ENCODE assay signal across 8 mouse cellular contexts in the genomic region with DNA sequence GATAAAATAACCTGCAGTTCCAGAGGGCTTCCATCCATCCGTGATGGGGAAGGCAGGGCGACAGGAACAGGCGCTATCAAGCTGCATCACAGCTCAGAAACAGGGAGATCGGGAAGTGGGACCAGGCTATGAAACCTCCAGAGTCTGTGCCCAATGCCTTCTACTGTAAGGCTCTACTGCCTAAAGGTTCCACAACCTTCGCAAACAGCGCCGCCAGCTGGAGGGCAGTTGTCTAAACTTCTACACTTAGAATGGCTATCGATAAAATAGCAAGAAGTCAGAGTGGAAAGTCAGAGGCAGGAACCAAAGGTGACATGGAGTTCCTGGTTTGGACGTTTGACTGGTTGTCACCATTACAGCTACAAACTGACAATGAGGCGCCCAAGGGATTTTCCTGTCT. TPM values are rescaled to one million over a fixed set of nuclear protein-coding genes. Genes with fewer than 3 reads are reported as not detected.
DNase-seq lines count a peak whose midpoint lies in the region; ATAC-seq lines count a peak whose summit lies in the region.

No protein-coding gene starts in this region.

- H3K36me3 ChIP-seq in midbrain, embryonic 10.5 days = peaks cover 23% of the 10 kb centered on the region
- peaks cover 5% of the 10 kb centered on the region; the same call in 1 of the 2 replicates for H3K36me3 ChIP-seq in midbrain, embryonic 15.5 days (replicated peaks)
- H3K36me3 ChIP-seq in intestine, embryonic 15.5 days = peaks cover 12% of the 10 kb centered on the region; the same call in 1 of the 2 replicates

- DNase-seq in midbrain, embryonic 10.5 days (ENCODE audit: low spot score) = peak; percentile 62
- DNase-seq in cerebellum, postnatal 14 days = peak; percentile 62 to 87
- peak; percentile 26 to 50 for DNase-seq in gastrocnemius, adult 8-10 months (ENCODE audit: low spot score in 2 of 2)
- DNase-seq in left cerebral cortex, postnatal 36 days (ENCODE audit: low spot score in 2 of 2) = peak; percentile 31 to 47
- DNase-seq in mesoderm, embryonic 11.5 days (ENCODE audit: low read depth, low spot score) = peak; percentile 43
- DNase-seq in spleen, postnatal 36 days (ENCODE audit: low spot score in 2 of 2) = peak; percentile 71 to 72

- H3K27ac ChIP-seq in midbrain, embryonic 10.5 days (replicated peaks) = peak overlapping the region; percentile 90; the same call in 1 of the 2 replicates
- H3K27ac ChIP-seq in midbrain, embryonic 15.5 days = no peak overlapping the region
- no peak overlapping the region for H3K27ac ChIP-seq in intestine, embryonic 15.5 days

- 29% methylated on average over 10 of the region's 10 CpGs for WGBS in midbrain, embryonic 10.5 days
- WGBS in midbrain, embryonic 15.5 days = 32% methylated on average over 10 of the region's 10 CpGs
- 24% methylated on average over 10 of the region's 10 CpGs for WGBS in intestine, embryonic 15.5 days

- no peak overlapping the region for H3K9ac ChIP-seq in midbrain, embryonic 15.5 days
- H3K9ac ChIP-seq in intestine, embryonic 15.5 days = peak overlapping the region; percentile 3; the same call in 1 of the 2 replicates

- H3K4me3 ChIP-seq in midbrain, embryonic 10.5 days = peak overlapping the region; percentile 21; the same call in 1 of the 2 replicates
- no peak overlapping the region for H3K4me3 ChIP-seq in midbrain, embryonic 15.5 days
- 0 out of 2 replicates have a peak overlapping the region, but pooled peaks have one; percentile 6 for H3K4me3 ChIP-seq in intestine, embryonic 15.5 days (replicated peaks)

- H3K9me3 ChIP-seq in midbrain, embryonic 10.5 days (replicated peaks) = no peaks in the 10 kb centered on the region
- no peaks in the 10 kb centered on the region for H3K9me3 ChIP-seq in midbrain, embryonic 15.5 days
- H3K9me3 ChIP-seq in intestine, embryonic 15.5 days = no peaks in the 10 kb centered on the region

- intact Hi-C loops in left cerebral cortex, postnatal 36 days (cut with DNase I) = loop anchor here (5.0 kb wide), 1 partner anchor 33 kb away; a partner anchor contains a TSS

- H3K27me3 ChIP-seq in midbrain, embryonic 10.5 days (ENCODE audit: low read depth, poor library complexity, severe bottlenecking) = no peaks in the 10 kb centered on the region
- H3K27me3 ChIP-seq in midbrain, embryonic 15.5 days (replicated peaks) = no peaks in the 10 kb centered on the region
- H3K27me3 ChIP-seq in intestine, embryonic 15.5 days (replicated peaks) = no peaks in the 10 kb centered on the region

- no peak for ATAC-seq in midbrain, embryonic 15.5 days (replicated peaks)
- peak; percentile 37 for ATAC-seq in intestine, embryonic 15.5 days

- peaks cover 57% of the 10 kb centered on the region for H3K4me1 ChIP-seq in midbrain, embryonic 10.5 days
- peaks cover 26% of the 10 kb centered on the region for H3K4me1 ChIP-seq in midbrain, embryonic 15.5 days
- peaks cover 9% of the 10 kb centered on the region for H3K4me1 ChIP-seq in intestine, embryonic 15.5 days (replicated peaks)

- H3K4me2 ChIP-seq in midbrain, embryonic 15.5 days = no peak overlapping the region
- H3K4me2 ChIP-seq in intestine, embryonic 15.5 days (replicated peaks) = no peak overlapping the region

RNA-seq across cellular contexts. Expression of a gene that starts 1.4 kb away (rescaled TPM):
- 87.0 and 88.6 TPM in 2 replicates for polyA plus RNA-seq in midbrain, embryonic 10.5 days (2016; fragmentation: Nextera tagmentation; extraction: Ambion mirVana)
- polyA plus RNA-seq in midbrain, embryonic 15.5 days (2015; fragmentation: Nextera tagmentation; extraction: Ambion mirVana) = 71.7 and 76.9 TPM in 2 replicates
- total RNA-seq in gastrocnemius, adult 8-10 months (2022) = 100 to 1,000 TPM in 2 of 4 experiments, 10 to 100 TPM in 2; 92.6 to 114 (median 104) TPM
- 80.7 and 88.8 TPM in 2 replicates for polyA plus RNA-seq in intestine, embryonic 15.5 days (2015; fragmentation: Nextera tagmentation; extraction: Ambion mirVana)
- total RNA-seq in left cerebral cortex, postnatal 36 days (2021) = 10 to 100 TPM; 58.6 to 71.4 TPM

RNA-seq across cellular contexts. Expression of a gene that starts 34.4 kb away (rescaled TPM):
- 10.4 and 14.8 TPM in 2 replicates for polyA plus RNA-seq in midbrain, embryonic 10.5 days (2016; fragmentation: Nextera tagmentation; extraction: Ambion mirVana)
- polyA plus RNA-seq in midbrain, embryonic 15.5 days (2015; fragmentation: Nextera tagmentation; extraction: Ambion mirVana) = 2.5 and 2.8 TPM in 2 replicates
- total RNA-seq in gastrocnemius, adult 8-10 months (2022) = 10 to 100 TPM in 2 of 4 experiments, 1 to 10 TPM in 2; 8.3 to 10.4 (median 9.4) TPM
- polyA plus RNA-seq in intestine, embryonic 15.5 days (2015; fragmentation: Nextera tagmentation; extraction: Ambion mirVana) = 3.4 TPM in 2 replicates
- 10 to 100 TPM; 11.6 to 15.4 TPM for total RNA-seq in left cerebral cortex, postnatal 36 days (2021)

RNA-seq across cellular contexts. Expression of a gene that starts 49.5 kb away (rescaled TPM):
- 89.0 and 100 TPM in 2 replicates for polyA plus RNA-seq in midbrain, embryonic 10.5 days (2016; fragmentation: Nextera tagmentation; extraction: Ambion mirVana)
- polyA plus RNA-seq in midbrain, embryonic 15.5 days (2015; fragmentation: Nextera tagmentation; extraction: Ambion mirVana) = 65.9 and 71.1 TPM in 2 replicates
- total RNA-seq in gastrocnemius, adult 8-10 months (2022) = 10 to 100 TPM; 22.9 to 25.1 (median 23.8) TPM
- 76.3 and 88.1 TPM in 2 replicates for polyA plus RNA-seq in intestine, embryonic 15.5 days (2015; fragmentation: Nextera tagmentation; extraction: Ambion mirVana)
- 10 to 100 TPM; 29.6 to 31.8 TPM for total RNA-seq in left cerebral cortex, postnatal 36 days (2021)

RNA-seq across cellular contexts. Expression of a gene that starts 49.5 kb away (rescaled TPM):
- 247 and 261 TPM in 2 replicates for polyA plus RNA-seq in midbrain, embryonic 10.5 days (2016; fragmentation: Nextera tagmentation; extraction: Ambion mirVana)
- 176 and 182 TPM in 2 replicates for polyA plus RNA-seq in midbrain, embryonic 15.5 days (2015; fragmentation: Nextera tagmentation; extraction: Ambion mirVana)
- total RNA-seq in gastrocnemius, adult 8-10 months (2022) = 100 to 1,000 TPM; 117 to 131 (median 125) TPM
- 165 and 175 TPM in 2 replicates for polyA plus RNA-seq in intestine, embryonic 15.5 days (2015; fragmentation: Nextera tagmentation; extraction: Ambion mirVana)
- total RNA-seq in left cerebral cortex, postnatal 36 days (2021) = 100 to 1,000 TPM; 108 to 111 TPM
